Mouse (Mus musculus) mesoderm, embryonic 11.5 days (tissue): ENCODE data around the gene Zfp526.

Experiments used
- DNase-seq: peaks from one replicate; pipeline ENCODE4 v3.0.0-alpha.2; 2012; ENCODE audit warnings: low read depth, low spot score

The Zfp526 gene

GRCm38 (mm10) chr7:25266180-25266962 is 45.1 kb downstream of the Zfp526 start:
- no peak for DNase-seq

DNA sequence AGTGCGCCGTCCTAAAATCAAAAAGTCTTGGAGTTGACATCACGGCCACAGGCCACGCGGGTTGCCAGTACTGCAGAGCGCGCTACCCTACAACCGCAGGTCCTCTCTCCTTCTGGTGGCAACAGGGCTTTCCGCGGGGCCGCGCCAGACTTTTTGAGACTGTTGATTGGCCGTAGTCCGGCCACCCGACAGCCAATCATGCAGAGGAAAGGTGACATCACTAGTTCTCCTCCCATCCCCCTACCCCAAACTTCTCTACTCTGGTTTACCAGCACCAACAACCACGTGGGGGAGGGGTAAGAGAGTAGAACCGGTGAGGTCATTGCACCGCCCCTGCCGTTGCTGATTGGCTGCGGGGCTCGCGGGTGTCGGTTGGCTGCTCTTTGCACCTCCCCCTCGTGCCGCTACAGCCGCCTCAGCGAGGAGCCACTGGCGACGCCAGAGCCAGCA is 46.1 kb downstream of the Zfp526 start, which contains the start of gene Cic:
Gene Cic, plus strand, starts transcription at position 404 of the 450 bp plus-strand sequence.
- peak; percentile 99 for DNase-seq

DNA sequence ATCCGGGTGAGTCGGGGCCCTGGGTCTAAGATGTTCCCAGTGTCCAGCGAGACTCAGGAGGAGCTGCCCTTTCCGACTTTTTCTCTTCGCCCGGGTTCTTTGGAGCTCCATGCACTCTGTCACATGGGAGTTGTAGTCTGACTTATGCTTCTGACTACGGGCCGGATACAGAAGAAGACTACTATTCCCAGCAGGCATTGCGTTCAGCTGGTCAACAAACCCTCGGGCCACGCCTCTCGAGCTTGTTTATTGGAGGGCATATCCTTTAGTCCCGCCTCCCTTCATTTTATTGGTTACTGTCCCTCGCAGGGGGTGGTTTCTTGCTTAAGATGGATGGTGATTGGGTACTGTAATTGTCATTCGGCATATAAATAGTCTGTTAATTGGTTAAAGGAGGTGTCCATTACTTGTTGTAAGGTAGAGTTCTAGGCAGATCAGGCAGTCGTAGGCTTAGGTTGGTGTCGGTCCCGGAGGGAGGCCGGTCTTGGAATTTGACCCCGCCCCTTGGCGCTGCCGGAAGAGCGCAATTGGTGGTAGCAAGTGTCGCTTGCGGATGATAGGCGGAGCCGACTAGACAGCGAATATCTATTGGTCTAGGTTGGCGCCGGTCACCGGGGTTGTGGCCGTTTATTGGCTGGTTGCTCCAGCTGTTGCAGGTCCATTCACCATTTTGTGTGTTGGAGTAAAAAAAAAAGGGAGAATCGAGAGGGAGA is 46.7 kb downstream of the Zfp526 start:
- DNase-seq: peak; percentile 100

GRCm38 (mm10) chr7:25268588-25268987 is 47.4 kb downstream of the Zfp526 start:
- DNase-seq: no peak

DNA sequence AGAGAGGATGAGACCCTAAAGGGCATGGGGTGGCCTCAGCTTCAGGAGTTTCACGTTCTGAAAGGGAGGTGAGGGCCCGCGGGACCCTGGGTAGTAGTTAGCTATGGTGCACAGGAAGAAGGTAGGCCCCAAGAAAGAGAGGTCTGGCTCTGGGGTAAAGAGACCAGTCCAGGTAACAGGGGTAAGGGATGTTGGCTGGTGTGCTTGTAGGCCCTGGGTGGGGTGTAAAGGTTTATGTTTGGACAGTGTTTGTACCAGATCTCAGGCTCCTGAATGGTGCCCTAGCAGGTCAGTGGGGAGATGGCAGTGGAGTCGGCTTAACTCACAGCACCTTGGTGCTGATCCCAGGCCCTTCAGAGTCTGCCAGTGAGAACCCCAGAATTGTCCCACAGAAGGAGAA is 47.8 kb downstream of the Zfp526 start:
- DNase-seq: no peak

DNA sequence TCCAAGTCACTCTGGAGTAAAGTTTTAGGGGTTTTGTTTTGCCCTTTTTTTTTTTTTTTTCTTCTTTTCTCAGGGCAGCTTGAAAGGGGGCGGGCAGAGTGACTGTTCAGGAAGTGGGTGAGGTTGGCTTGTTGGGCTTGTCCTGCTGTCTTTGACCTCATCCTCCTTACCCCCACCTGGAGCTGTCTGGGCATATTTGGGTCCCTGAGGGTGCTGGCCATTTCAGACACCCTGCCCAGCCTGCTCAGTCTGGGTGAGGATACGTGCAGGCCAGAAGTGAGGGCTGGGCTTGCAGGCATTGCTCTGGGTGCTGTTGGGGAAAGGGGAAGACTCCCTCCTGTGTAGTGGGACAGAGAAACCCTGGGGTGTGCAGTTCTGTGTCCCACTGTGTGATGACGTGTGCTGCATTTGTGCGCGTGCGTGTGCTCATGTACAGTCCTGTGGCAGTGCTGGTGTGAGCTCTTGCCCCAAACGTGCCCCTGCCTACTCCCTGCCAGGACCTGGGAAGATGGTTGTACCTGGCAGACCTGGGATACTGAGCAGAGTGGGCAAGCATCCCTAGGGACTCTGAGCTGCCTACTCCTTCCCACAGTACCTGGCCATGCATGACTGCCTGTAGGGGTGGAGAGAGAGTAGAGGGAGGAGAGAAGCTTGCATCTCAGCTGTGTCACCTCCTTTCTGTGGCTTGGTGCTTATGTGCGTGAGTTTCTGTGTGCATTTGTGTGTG is 48.5 kb downstream of the Zfp526 start:
- DNase-seq: no peak

GRCm38 (mm10) chr7:25270652-25271633 is 49.7 kb downstream of the Zfp526 start:
- no peak for DNase-seq

GRCm38 (mm10) chr7:25271651-25272444 is 50.6 kb downstream of the Zfp526 start:
- DNase-seq: no peak

DNA sequence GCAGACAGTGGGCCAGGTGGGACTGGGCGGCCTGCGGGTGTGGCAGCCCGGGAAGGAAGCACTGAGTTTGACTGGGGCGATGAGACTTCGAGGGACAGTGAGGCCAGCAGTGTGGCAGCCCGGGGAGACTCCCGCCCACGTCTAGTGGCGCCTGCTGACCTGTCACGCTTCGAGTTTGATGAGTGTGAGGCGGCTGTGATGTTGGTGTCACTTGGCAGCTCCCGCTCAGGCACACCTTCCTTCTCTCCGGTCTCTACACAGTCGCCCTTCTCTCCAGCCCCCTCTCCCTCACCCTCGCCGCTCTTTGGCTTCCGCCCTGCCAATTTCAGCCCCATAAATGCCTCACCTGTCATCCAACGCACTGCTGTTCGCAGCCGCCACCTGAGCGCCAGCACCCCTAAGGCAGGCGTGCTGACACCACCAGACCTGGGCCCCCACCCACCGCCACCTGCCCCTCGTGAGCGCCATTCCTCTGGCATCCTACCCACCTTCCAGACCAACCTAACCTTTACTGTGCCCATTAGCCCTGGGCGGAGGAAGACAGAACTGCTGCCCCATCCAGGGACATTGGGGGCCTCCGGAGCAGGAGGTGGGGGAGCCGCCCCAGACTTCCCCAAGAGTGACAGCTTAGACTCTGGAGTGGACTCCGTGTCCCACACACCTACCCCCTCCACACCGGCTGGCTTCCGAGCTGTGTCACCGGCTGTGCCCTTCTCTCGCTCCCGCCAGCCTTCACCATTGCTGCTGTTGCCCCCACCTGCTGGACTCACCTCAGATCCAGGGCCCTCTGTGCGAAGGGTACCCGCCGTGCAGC is 51.4 kb downstream of the Zfp526 start:
- no peak for DNase-seq

DNA sequence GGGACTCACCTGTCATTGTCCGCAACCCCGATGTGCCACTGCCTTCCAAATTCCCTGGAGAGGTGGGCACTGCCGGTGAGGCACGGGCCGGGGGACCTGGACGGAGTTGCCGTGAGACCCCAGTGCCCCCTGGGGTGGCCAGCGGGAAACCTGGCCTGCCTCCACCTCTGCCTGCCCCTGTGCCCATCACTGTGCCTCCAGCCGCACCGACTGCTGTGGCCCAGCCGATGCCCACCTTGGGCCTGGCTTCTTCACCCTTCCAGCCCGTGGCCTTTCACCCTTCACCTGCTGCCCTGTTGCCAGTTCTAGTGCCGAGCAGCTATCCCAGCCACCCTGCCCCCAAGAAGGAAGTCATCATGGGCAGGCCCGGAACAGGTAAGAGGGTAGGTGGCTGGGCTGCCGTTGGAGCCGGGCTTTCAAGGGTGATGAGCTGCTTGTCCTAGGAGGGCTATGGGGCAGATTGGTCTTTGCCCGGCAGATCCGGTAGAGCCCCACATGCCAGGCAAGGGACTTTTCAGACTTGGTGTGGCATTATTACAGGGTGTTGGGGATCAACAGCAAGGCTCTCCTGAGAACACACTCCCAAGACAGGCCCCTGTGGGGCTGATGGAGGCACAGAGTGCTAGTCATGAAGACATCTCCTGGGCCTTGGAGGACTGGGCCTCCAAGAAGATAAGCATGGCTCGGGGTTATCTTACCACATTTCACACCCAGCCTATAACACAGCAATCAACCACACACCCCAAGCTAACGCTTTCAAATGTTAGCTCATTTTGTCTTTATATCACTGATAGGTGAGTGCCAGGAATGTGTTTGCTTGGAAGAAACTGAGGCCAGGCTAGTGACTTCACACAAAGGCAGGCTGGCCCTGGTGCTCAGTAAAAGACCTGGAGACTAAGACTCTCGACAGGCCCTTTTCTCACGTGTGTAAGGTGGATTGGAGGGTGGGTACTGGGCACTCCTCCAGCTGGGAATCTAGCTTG is 52.3 kb downstream of the Zfp526 start:
- no peak for DNase-seq

- DNase-seq: no peak
Measured at GRCm38 (mm10) chr7:25274571-25274970, 53.3 kb downstream of the Zfp526 start.

GRCm38 (mm10) chr7:25274996-25275395 is 53.8 kb downstream of the Zfp526 start:
- DNase-seq: no peak

- peak; percentile 28 for DNase-seq
Measured at GRCm38 (mm10) chr7:25275555-25276298, 54.5 kb downstream of the Zfp526 start.
